Mouse (Mus musculus) cerebellum, adult 8-10 months (tissue): ENCODE measurements around the gene Krtap7-1.
A peak's percentile ranks its signal among the peaks of the same experiment; 100 is the strongest.

Experiments used
- DNase-seq: peaks from one replicate; pipeline ENCODE4 v3.0.0; 2022

Krtap7-1 gene

DNA sequence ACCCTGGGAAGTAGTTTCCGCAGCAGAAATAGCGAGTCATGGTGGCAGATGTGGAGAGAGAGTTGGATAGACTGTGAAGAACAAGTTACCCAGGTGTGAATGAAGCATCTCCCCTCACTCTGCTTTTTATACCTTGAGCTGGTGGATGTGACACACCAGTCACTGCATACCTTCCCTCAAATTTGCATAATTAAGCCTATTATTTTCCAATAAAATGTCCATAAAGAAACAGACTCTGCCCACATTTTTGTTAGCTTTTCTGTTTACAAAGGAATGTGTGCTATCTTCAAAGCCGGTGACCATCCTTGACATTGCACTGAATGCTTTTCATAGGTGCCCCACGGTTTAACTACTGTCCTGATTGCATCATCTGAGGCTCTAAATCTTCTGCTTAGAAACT lies at the start of gene Krtap7-1:
TSS of gene Krtap7-1 (minus strand) at position 101 of the 400 bp plus-strand sequence.
- no peak for DNase-seq

DNA sequence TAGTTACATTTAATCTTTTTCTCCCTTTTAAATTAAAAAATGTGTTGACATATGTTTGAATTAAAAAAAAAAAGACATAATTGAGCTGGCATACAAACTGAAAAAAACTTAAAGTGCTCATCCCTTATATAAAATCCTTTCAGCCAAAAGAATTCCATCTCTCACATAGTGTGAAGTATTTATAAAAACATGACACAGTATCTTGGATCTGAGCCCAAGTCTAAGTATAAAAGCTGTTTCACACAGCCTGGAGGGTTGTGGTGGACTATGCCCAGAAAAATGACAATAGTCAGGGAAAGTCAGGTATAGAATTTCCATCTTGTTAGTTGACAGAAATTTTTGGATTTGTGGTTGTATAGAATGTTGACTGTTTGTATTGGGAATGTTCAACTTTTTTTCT lies 42.2 kb upstream of the Krtap7-1 start:
- DNase-seq: no peak

DNA sequence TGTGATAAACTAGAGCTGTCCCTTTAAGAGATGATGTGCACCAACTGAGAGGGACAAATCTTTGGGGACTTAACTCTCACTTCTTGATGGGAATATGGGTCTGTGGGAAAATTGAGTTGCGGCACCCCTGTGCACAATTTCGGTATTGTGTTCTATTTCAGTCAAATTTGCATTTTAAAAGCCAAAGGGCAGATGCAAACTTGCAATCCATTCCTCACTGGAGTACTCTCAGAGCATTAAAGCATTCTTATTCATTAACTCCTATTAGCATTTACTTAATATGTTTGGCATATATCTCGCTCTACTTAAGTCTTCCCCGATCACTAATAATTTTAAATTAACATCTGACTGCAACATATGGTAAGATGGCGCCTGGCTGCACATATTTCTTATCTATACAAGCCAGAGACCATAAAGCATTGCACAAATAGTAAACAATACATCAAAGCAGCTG lies 29.9 kb upstream of the Krtap7-1 start:
- no peak for DNase-seq

DNA sequence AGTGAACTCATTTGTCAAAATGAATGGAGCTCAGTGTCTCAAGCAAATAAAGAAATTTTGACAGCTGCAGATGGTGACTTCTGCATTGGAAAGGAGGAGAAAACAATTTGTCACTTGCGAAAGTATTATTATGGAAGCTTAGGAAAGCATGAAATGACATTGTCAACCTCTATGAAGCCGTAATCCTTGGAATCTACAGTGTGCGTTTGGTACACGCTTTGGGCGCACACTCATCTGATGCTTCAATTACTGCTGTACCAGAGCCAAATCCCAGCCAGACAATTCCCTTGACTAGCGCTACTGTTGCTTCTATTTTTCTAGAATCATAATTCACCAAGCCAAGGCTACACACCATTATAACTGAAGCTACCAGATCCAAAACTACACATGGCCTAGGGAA lies 29.2 kb upstream of the Krtap7-1 start:
- DNase-seq: no peak

DNA sequence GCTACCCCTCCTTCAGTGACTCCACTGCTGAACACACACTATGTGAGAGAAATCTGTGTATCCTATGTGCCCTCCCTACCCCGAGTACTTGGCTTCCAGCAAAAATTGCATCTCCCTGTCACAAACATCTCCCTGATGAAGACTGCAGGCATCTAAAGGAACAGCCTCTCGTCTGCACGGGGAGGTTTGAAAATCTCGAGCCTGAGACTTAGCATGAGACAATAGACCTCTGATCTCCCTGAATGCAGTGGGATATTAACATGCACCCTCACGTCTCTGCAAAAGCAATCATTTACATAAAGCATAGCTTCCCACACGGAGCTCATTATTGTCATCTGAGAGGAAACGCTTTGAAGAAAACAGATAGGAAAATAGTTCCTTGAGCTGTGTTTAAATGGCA lies 22.4 kb upstream of the Krtap7-1 start:
- DNase-seq: no peak

DNA sequence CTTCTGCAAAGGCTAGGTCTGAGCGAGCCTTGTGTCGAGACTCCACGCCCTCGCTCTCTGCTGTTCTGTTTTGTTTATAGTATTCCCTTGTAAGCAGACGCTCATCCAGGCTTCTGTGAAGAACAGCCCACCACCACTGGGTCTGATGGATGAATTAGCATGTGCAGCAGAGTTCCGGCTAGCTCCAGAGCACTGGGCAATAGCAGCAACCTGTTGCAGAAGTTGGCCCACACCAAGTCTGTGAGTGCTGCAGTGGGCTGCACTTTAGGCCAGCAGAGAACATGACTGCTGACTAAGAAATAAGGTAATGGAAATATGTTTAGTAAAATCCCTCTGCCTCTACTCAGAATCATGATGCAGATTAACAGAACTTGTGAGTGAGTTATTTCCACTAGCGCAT lies 21.7 kb upstream of the Krtap7-1 start:
- DNase-seq: no peak

DNA sequence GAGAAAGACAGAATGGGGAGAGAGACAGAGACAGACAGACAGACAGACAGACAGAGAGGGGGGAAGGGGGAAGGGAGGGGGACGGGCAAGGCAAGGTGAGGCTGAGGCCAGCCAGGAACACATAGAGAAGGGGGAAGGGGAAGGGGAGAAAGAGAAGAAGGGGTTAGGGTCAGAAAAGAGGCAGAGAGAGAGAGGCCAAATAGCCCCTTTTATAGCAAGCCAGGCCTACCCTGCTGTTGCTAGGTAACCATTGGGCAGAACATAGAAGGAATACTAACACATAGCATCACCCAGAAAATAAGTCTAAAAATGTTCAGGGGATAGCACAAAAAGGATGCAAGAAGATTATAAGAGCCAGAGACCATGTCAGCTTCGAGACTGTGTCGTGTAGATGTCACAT lies 20.3 kb upstream of the Krtap7-1 start:
- no peak for DNase-seq

DNA sequence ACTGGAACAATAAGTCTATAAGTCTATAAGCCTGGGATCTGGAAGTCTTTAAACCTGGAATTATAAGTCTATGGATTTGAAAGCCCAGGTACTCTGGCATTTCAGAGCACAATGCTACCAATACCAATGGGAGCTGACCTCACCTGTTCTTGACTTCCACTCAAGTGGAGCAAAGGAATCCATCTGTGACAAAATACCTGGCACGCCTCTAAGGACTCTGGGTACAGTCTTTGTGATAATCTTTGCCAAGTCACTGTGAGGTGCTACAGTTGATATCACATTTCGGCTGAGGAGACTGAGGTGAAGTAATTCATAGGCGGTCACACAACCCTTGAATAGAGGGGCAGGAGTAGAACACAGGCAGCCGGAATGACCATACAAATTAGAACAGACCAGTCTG lies 12.9 kb upstream of the Krtap7-1 start:
- no peak for DNase-seq

DNA sequence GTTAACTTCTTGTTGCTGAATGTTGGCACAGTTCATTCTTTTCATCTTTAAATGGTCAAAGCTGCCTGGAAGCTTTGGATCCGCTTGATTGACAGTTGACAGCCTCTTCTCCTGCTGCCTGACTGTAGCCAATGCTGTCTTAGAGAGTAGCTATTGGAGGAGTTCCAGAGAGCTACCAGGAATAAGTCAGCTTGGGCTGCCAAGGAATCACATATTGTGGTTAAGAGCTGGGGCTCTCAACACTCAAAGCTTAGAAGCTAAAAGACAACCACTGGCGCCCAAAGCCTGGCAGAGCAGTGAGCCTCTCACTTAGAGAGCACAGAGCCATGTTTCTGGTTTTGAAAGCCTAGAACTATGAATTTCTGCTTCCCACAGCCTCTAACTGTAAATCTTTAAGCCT lies 12.4 kb upstream of the Krtap7-1 start:
- no peak for DNase-seq

DNA sequence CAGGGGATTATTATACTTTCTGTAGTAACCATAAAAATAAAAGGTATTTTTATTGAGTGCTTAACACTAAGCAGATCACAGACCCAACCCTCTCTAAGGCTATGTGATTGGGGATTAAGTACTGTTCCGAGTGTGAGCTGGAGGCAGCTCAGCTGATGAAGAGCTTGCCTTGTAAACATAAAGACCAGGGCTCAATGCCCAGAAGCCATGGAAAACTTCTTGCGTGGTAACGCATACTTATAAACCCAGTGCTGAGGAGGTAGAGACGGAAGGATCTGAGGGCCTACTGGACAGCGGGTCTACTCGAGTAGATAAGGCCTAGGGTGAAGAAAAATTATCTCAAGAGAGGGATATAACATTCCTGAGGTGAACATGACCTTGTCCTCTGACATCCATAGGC lies 12.0 kb upstream of the Krtap7-1 start:
- DNase-seq: no peak

DNA sequence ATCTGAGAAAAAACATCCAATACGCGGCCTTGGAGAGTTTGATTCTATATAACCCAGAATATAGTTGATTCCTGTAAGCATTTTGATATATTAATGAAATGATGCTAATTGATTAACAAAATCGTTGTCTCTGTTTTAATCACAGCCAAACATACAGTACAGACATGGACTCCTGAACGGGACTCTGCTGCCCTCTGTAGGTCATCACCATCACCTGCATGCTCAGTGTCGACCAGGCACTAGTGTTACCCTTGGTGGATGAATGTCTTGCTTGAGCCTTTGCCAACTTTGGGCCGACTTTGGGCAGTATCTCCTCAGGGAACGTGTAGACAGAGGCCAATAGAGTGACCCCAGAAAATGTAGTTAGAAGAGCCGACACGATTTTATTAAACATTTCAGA lies 9.5 kb upstream of the Krtap7-1 start:
- DNase-seq: peak; percentile 10

DNA sequence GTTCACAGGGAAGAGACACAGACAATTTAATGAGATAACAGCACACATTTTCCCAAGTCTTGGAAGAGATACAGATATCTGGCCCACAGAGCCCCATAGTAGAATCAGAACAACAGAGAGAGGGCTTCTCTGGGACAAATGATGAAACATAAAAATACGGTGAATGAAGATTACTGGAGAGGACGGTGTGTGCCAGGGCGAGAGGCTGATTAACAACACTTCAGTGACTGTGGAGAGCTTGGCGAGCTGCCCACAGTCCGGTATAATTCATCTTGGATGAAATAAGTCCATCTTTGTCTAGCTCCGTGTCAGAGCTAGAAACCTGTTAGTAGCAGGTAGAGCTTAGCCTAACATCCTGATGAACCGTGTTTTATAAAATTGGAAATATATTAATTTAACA lies 5.3 kb upstream of the Krtap7-1 start:
- DNase-seq: no peak

DNA sequence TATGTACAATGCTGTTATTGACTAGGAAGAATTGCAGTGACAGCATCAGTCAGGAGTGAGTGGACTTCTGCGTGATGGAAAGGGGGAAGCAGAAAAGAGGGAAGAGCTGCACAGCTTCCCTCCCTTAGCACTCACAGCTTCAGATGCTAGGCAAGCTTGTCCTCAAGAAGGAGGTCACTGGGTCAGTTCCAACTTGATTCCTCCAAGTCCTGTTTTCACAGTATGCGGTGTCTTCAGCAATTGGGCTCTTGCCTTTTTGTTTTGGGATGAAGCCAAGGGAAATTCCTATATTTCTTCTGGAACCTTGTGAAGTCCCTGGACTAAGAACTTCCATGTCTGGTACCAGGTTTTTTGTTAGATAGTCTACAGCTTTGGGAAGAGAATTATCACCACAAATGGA lies 4.6 kb downstream of the Krtap7-1 start:
- DNase-seq: no peak

DNA sequence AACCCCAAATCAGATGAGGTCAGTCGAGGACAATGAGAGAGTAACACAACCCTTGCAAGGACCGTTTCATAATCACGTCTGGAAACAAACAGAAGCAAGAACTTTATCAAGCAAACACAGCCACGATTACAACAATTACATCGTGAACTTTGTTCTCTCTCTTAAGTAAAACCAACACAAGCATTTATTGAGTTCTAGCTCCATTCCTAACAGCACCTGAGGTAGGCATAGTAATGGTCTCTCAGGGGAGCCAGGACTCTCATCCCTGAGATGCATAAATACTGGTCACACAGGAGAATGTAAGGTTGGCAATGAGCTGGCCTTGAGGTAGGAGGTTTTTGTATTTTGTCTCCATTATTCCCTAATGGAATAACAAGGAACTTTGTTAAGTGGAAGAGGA lies 6.3 kb downstream of the Krtap7-1 start:
- no peak for DNase-seq

DNA sequence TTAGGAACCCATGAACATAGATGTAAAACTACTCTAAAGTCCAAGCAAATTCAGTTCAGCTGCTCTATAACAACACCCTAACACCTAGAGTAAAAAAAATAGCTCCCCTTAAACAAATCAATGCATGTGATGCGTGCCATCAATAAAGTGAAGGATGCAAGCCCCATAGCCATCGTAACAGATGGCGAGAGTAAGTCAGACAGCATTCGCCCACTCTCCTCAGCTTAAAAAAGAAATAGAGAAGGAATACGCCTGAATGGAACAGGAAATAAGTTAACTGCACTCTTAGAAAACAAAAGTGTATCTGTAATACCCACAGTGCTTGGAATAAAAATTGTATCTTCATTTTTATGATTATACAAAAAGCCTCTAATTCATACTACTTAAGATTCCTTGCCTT lies 11.1 kb downstream of the Krtap7-1 start:
- DNase-seq: no peak

DNA sequence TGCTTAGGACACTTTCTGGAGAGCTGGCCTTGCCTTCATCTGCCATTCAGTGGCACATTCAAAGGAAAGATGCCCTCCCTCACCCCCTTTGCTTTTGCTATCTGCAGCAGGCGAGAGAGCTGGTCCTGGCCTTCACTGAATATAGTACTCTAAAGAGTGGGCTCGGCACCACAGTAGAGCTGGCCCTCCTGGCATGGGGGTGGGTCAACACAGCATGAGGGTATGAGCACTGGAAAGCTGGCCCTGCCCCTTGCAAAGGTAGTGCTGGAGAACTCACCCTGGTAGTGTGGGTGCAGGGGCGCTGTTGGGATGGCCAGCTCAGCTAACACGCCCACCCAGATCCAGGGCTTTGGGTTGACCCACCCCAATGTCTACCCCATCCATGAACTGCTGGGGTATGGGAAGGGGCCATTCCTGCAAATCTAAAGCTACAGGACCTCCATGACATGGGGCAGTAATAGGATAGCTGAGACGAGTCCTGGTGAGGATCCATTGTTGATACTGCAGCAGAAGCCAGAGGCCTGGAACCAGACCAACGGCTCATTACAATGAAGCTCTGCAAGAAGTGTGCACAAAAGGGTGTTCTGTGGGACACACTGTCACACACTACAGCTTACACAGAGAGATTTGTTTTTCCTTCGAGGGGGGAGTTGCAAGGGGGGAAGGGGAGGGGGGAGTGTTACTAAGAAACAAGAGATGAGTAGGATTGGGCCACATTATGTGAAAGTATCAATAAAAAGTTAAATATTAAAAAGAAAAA lies 12.5 kb downstream of the Krtap7-1 start:
- no peak for DNase-seq

DNA sequence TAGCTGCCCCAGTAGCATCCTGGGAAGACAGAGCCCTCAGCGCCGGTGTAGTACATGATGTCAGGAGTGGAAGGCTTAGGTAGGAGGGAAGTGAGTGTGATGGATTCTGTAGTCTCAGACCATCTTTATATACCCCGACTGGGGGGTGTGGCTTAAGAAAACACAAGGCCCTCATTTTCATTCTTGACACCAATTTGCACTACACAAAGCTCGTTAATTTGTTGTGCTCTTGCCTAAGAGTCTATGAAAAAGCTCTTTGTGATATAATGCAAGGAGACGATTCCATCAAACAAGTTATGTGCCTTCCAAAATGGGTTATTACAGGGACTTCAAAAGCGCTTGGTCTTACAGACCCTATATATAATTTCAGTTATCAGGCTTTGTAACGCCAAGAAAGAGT lies 20.3 kb downstream of the Krtap7-1 start, which contains the start of gene Krtap8-1:
TSS of gene Krtap8-1 (minus strand) at position 101 of the 400 bp plus-strand sequence.
- no peak for DNase-seq

DNA sequence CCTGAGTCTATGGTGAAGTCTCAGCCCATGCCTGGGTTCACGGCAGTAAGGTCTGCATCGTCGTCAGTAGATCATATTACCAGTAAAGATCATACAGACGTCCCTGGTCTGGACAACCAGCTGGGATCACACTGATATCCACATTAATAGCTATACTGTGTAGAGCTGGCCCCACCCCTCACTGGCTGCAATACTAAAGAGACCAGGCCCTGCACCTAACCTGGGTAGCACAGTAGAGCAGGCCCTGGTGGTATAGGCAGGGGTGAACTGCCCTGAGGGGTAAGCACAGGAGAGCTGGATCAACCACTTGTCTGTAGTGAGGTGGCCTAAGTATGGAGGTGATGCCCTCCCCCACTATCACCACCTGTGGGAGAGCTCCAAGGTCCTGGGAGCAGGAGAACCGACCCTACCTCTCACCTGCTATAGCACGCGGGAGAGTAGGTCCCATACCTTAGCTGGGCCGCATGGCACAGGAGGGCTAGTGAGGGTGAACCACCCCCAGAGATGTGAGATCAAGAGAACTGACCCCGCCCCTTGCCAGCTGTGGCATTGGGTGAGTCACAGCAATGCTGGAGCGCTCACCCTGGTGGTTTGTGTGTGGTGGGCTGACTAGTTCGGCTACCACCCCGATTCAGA lies 30.3 kb downstream of the Krtap7-1 start:
- no peak for DNase-seq

DNA sequence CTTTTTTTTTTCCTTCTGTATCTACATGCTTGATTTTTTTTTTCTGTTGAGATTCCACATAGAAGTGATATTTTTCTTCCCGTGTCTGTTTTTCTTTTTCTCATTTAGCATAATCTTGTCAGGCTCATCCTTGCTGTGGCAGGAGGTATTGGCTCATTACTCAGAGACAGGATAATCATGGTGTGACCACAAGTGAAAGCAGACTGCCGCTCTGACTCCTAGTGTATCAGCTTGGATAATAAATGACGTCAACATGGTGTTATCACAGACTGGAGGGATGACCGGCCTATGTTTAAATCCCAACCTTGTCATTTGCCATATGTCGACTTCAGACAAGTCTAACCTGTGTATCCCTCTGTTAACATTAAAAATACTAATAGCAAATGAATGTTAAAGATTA lies 46.9 kb downstream of the Krtap7-1 start:
- DNase-seq: no peak
